Mouse (Mus musculus): ENCODE data around the gene Cdh4.

Cdh4 gene

GRCm38 (mm10) chr2:179679866-179680265, 237.6 kb downstream of the Cdh4 start:
- no peak for DNase-seq (ENCODE audit: low spot score in 2 of 2)

DNA sequence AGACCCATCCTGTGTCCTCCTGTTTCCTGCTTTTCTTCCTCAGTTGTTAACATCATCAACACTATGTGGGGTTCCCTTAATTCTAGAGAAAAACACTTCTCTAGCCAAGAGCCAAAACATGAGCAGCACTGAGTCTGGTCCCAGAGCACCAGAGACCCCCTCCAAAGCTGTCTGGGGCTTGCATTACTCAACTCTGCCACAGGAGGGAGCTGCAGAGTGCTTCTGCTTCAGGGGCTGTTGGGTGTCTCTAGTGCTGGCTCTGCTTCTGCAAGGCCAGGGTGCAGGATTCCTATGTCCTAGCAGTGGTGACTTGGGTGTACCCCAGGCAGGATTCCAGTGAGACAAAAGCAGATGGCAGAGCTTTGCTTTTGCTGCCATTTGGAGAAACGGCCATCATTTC, 239.2 kb downstream of the Cdh4 start:
- peak in 1 of 2 experiments; percentile 26 for DNase-seq (ENCODE audit: low spot score in 2 of 2)

DNA sequence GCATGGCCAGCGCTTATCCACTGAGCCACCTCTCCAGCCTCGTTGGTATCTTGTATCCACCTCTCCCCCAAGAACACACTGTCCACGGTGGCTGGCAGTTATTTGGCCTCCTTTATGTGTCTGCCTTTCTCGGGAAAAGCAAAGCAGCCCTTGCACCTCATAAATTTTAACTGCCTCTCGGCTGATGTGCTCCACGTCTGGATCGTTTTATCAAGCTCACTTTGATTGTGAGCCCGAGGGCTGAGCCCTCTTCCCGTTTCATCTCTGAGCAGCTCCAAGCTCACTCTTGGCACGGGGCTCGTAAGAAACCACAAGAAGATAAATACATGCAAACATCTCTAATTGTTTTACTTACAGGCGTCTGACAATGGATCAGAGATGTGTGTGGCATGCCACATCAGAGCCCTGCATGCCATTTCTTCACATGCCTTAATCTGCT, 245.0 kb downstream of the Cdh4 start:
- no peak for DNase-seq (ENCODE audit: low spot score in 2 of 2)

DNA sequence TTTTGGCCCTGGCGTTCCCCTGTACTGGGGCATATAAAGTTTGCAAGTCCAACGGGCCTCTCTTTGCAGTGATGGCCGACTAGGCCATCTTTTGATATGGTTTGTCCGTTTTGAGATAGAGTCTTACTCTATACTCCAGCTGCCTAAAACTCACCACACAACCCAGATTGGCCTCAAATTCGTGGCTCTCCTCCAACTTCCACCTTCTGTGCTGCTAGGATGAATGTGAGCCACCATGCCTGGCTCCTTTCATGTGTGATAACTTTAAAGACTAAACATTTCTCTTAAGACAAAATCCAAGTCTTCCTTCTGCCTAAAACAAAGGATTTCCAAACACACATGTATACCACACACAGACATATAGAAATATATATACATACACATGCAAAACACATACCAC, 246.7 kb downstream of the Cdh4 start:
- no peak for DNase-seq (ENCODE audit: low spot score in 2 of 2)

GRCm38 (mm10) chr2:179689761-179690160, 247.5 kb downstream of the Cdh4 start:
- DNase-seq (ENCODE audit: low spot score in 2 of 2): no peak

DNA sequence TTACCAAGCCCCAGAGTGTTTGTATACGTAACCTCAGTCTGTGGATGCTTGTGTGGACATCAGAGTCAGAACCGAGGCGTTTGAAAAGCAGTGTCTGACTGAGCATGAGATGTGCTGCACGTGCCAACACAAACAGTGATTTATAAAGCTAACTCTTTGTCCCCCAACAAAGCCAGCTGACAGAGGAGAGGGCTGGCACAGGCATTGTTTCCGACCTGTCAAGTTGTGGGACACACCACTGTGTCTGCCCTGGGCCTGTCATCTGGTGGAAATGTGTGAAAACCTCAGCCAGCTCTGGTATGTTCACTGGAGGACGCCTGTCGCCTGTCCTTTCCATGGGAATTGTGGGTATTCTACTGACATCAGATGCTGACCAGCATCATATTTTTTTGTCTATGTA, 248.3 kb downstream of the Cdh4 start:
- no peak for DNase-seq (ENCODE audit: low spot score in 2 of 2)

DNA sequence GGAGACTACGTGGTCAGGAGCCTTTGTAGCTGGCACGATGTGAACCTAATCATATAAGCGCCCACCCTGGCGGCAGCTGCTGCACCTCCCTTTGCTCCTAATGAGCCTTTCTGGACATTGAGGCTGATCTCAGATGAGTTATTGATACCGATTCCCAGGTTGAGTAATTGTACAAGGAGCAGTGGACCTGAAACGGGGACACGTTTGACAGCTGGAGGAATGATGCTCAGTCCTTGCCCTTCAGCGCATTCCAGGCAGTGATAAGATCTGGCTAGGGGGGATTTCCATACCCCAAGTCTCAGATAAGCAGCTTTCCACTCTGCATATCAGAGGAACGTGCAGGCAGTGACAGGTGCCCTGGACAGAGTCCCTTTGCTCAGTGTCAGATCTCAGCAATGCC, 252.7 kb downstream of the Cdh4 start:
- DNase-seq (ENCODE audit: low spot score in 2 of 2): no peak

DNA sequence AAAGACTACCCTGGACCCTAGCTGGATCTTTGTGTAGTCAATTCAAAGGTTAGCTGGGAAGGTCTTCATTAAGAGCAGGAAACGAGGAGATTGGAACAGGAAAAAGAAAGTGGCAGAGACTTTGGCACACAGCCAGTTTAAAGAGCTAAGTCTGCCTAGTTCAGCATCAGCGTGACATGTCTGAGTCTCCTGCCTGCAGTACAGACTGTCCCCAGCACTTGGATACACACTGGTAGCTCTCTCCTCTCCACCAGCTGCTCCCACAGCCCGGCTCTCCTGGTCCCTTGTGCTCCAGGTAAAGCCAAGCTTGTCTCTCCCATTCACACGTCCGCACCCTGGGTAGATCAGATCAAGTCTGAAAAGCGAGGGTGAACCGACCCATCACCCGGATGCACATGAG, 255.4 kb downstream of the Cdh4 start:
- no peak for DNase-seq (ENCODE audit: low spot score in 2 of 2)

- no peak for DNase-seq (ENCODE audit: low spot score in 2 of 2)
Measured at GRCm38 (mm10) chr2:179698196-179698985, 256.2 kb downstream of the Cdh4 start.

GRCm38 (mm10) chr2:179705043-179705442, 262.8 kb downstream of the Cdh4 start:
- no peak for DNase-seq (ENCODE audit: low spot score in 2 of 2)

- no peak for DNase-seq (ENCODE audit: low spot score in 2 of 2)
Measured at GRCm38 (mm10) chr2:179705461-179705860, 263.2 kb downstream of the Cdh4 start.

- no peak for DNase-seq (ENCODE audit: low spot score in 2 of 2)
Measured at GRCm38 (mm10) chr2:179706616-179707015, 264.4 kb downstream of the Cdh4 start.

GRCm38 (mm10) chr2:179709111-179709510, 266.9 kb downstream of the Cdh4 start:
- DNase-seq (ENCODE audit: low spot score in 2 of 2): no peak

- no peak for DNase-seq (ENCODE audit: low spot score in 2 of 2)
Measured at GRCm38 (mm10) chr2:179712690-179713089, 270.5 kb downstream of the Cdh4 start.

- DNase-seq (ENCODE audit: low spot score in 2 of 2): no peak
Measured at GRCm38 (mm10) chr2:179713326-179713725, 271.1 kb downstream of the Cdh4 start.

DNA sequence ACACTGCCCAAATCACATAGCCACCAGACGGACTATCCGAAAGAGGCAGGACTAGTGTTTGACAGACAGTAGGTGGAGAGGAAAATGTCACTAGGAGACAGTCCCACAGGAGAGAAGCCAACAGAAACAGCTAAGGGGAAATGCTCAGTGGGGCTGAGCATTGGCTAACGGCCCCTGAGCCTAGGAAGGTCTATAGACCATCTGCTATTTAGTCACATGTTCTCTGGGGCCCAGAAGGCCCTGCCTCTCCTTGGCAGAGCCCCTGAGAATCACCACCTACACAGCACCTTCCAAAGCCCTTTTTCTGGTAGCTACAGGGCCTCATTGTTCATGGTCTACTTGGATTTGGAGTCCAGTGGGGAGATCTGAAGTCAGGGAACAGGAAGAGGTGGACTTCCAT, 271.9 kb downstream of the Cdh4 start:
- DNase-seq (ENCODE audit: low spot score in 2 of 2): no peak

- no peak for DNase-seq (ENCODE audit: low spot score in 2 of 2)
Measured at GRCm38 (mm10) chr2:179715375-179715774, 273.1 kb downstream of the Cdh4 start.

GRCm38 (mm10) chr2:179720366-179720765, 278.1 kb downstream of the Cdh4 start:
- DNase-seq (ENCODE audit: low spot score in 2 of 2): no peak

DNA sequence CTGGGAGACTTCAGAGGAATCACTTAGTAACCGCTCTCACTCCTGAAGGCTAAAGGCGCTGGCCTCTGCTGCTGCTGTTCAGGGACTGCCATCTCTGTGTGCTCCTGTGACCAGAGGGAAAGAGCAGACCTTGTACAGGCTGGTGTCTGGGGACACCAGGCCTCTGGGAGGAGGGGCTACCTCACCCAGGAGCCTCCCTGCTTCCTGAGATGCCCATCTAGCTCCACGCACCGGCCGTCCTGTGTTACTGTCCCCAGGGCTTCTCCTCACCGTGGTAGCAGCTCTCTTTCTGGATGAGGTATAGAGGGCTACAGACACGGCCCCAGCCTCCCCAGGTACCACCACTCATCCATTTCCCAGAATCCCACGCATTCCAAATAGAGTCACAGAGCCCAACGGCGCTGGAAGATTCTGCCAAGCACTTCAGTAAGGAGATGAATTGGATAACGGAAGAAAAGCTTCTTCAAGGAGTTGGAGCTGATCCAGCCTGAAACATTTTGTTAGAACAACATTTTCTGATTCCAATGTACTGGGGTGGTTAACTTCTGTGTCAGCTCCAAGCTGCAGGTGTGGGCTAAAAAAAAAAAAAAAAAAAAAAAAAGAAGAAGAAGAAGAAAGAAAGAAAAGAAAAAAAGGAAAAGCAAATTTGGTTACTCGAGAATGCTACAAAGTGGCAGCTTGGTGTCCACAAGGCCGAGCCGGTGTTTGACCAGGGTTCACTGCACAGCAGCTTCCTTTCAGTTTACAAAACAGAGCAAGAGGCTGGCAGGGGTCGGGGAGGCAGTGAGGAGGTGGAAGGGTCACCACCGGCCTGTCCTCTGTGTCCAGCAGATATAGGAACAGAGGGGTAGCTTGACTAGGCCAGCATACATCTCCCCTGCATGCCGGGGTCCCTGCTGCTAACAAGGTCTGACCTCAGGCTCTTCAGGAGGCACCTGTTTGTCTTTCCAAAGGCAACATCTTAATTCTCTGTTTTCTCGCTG, 279.6 kb downstream of the Cdh4 start:
- no peak for DNase-seq (ENCODE audit: low spot score in 2 of 2)

GRCm38 (mm10) chr2:179722776-179723386, 280.6 kb downstream of the Cdh4 start:
- DNase-seq (ENCODE audit: low spot score in 2 of 2): no peak

DNA sequence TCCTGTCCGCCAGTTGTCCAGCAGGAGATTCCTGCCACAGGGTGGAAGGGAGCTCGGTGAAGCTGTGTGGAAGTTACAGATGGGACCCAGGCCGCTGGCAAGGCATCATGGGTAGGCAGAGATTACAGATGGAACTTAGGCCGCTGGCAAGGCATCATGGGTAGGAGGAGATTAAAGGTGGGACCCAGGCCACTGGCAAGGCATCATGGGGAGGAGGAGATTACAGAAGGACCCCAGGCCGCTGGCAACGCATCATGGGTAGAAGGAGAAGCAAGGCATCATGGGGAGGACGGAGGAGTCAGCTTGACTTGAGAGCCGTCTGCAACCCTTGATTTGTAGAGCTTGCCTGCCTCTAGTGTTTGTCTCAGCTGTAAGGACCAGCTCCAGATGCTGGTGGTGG, 281.2 kb downstream of the Cdh4 start:
- DNase-seq (ENCODE audit: low spot score in 2 of 2): no peak

GRCm38 (mm10) chr2:179729002-179729401, 286.8 kb downstream of the Cdh4 start:
- DNase-seq (ENCODE audit: low spot score in 2 of 2): peak in 1 of 2 experiments; percentile 26

Measured in spleen, postnatal 10 days (tissue).